Mouse (Mus musculus) CH12.LX (cell line): ENCODE results near the gene Acsbg2.
"Not testable (repeated sequence)": the region's sequence is repeated elsewhere in the genome, so short reads cannot be mapped to it uniquely, and the experiment has no call there.

Source experiments
- CTCF ChIP-seq, 2 experiments: IDR thresholded peaks in 1 of 2; conservative IDR thresholded peaks in 1 of 2; 2 replicates each; pipeline ENCODE4 v1.5.1; 2011 to 2012; ENCODE audit warnings: low read depth in 2 of 2, low read length in 2 of 2, improper control_type of control experiment in 1 of 2, inconsistent platforms in 1 of 2, mild to moderate bottlenecking in 1 of 2, moderate library complexity in 1 of 2
- EP300 ChIP-seq: IDR thresholded peaks from 2 replicates; pipeline ENCODE4 v1.6.1; 2011; ENCODE audit warnings: low read length, improper control_type of control experiment
- NELFE ChIP-seq: IDR thresholded peaks from 2 replicates; pipeline ENCODE4 v1.6.1; 2011; ENCODE audit warnings: low read depth, low read length, improper control_type of control experiment
- USF2 ChIP-seq: conservative IDR thresholded peaks from 2 replicates; pipeline ENCODE4 v1.6.1; 2011; ENCODE audit warnings: low read depth, low read length, improper control_type of control experiment
- ZC3H11A ChIP-seq: IDR thresholded peaks from 2 replicates; pipeline ENCODE4 v1.6.1; 2012; ENCODE audit warnings: low read depth, mild to moderate bottlenecking, inconsistent platforms, low read length, improper control_type of control experiment

GRCm38 (mm10) chr17:56909764-56910163 is 35.5 kb upstream of the Acsbg2 start:
- TF ChIP-seq CTCF (conservative IDR thresholded peaks at IDR 0.05 in 1 of 2, IDR thresholded peaks at IDR 0.05 in 1 of 2; ENCODE audit: low read depth in 2 of 2, low read length in 2 of 2); EP300; ZC3H11A; NELFE; USF2: not testable (repeated sequence)
